Mouse (Mus musculus) neural tube, embryonic 15.5 days (tissue): Measurements from ENCODE around the gene Rapgef1. TPM values are rescaled to one million over a fixed set of nuclear protein-coding genes. Genes with fewer than 3 reads are reported as not detected.
"Not testable (repeated sequence)": the region's sequence is repeated elsewhere in the genome, so short reads cannot be mapped to it uniquely, and the experiment has no call there.

Experiments
- ATAC-seq: fragments of 200-750 bp; cut with Nextera tagmentation; 2 replicates; pipeline ENCODE4 v1.8.0; 2017; ENCODE audit warnings: mild to moderate bottlenecking, moderate TSS enrichment, moderate library complexity; ENCODE audit not compliant: low FRiP score
- H3K27ac ChIP-seq: fragments of 300-500 bp; sonication (generic); replicated peaks from 2 replicates; pipeline ENCODE4 v1.5.1; 2015; ENCODE audit warnings: mild to moderate bottlenecking, inconsistent platforms
- H3K27me3 ChIP-seq: fragments of 300-500 bp; sonication (generic); replicated peaks from 2 replicates; pipeline ENCODE4 v1.6.1; 2015; ENCODE audit warnings: inconsistent platforms
- H3K36me3 ChIP-seq: fragments of 300-500 bp; sonication (generic); 2 replicates; pipeline ENCODE4 v1.6.1; 2015; ENCODE audit warnings: inconsistent platforms
- H3K4me1 ChIP-seq: fragments of 300-500 bp; sonication (generic); 2 replicates; pipeline ENCODE4 v1.6.1; 2015; ENCODE audit warnings: inconsistent platforms
- H3K4me2 ChIP-seq: fragments of 300-500 bp; sonication (generic); 2 replicates; pipeline ENCODE4 v1.6.1; 2015; ENCODE audit warnings: inconsistent platforms, mild to moderate bottlenecking, moderate library complexity
- H3K4me3 ChIP-seq: fragments of 300-500 bp; sonication (generic); replicated peaks from 2 replicates; pipeline ENCODE4 v1.5.1; 2015; ENCODE audit warnings: mild to moderate bottlenecking, inconsistent platforms
- H3K9ac ChIP-seq: fragments of 300-500 bp; sonication (generic); replicated peaks from 2 replicates; pipeline ENCODE4 v1.6.1; 2015; ENCODE audit warnings: mild to moderate bottlenecking, inconsistent platforms
- H3K9me3 ChIP-seq: fragments of 300-500 bp; sonication (generic); replicated peaks from 2 replicates; pipeline ENCODE4 v1.6.1; 2016; ENCODE audit warnings: inconsistent platforms
- WGBS: fragments of 180-500 bp; shearing (Covaris S2); methylation state at CpG from one replicate; pipeline ENCODE4 v1.1.7; 2015; ENCODE audit warnings: mixed read lengths; 5-methylcytosine and 5-hydroxymethylcytosine counted together
- polyA plus RNA-seq: library from polyadenylated mRNA; unstranded; fragments of >200 nt; fragmentation: Nextera tagmentation; extraction: Ambion mirVana; gene quantifications from 2 replicates; pipeline ENCODE4 v1.2.1, GENCODE M21; 2015

Rapgef1 gene
- polyA plus RNA-seq, 1 experiment from 2014 or later: 16.9 TPM

DNA sequence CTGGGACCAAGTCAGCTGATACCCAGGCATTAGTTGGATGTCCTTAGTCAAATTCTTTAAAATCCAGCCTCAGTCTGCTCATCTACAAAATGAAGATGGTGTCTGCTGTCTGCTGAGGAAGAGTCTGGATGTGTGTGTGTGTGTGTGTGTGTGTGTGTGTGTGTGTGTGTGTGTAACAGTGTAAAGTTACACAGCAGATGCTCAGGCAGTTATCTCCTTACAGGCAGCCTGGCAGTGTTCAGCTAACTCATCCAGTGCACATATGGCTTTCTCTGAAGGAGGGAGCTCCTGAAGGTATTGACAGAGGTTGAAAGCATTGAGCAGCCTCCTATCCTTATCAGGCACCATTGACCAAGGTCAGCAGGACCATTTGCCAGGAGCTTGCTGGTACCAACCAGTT is 81.4 kb downstream of the Rapgef1 start:
- Histone ChIP-seq H3K27me3 (no peaks in the 10 kb centered on the region), H3K4me3 (no peak overlapping the region), H3K4me2 (no peak overlapping the region), H3K4me1 (no peaks in the 10 kb centered on the region), H3K27ac (no peak overlapping the region), H3K9ac (no peak overlapping the region), H3K9me3 (no peaks in the 10 kb centered on the region), H3K36me3 (peaks cover 85% of the 10 kb centered on the region)
- no peak for ATAC-seq

DNA sequence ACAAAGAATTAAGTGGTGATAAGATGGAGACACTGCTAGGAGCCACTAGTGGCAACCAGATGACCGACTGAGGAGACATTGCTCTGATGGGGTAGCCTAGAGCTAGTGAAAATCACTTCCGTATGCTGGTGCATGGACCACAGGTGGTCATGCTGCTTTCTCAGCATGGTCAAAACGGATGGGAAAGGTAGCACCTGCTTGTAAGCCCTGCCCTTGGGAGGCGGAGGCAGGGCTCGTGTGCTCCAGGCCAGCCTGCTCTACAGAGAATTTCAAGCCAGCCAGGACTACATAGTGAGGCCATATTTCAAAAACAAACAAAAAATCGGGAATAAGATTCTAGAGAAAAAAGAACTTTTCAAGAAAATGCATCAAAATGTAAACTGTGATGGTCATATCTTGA is 81.9 kb downstream of the Rapgef1 start:
- WGBS: 90% methylated on average over 6 of the region's 6 CpGs
- no peaks in the 10 kb centered on the region for H3K4me1 ChIP-seq
- H3K9ac ChIP-seq: no peak overlapping the region
- no peaks in the 10 kb centered on the region for H3K9me3 ChIP-seq
- no peak overlapping the region for H3K4me3 ChIP-seq
- no peak for ATAC-seq
- H3K27ac ChIP-seq: no peak overlapping the region
- no peaks in the 10 kb centered on the region for H3K27me3 ChIP-seq
- H3K4me2 ChIP-seq: no peak overlapping the region
- H3K36me3 ChIP-seq: peaks cover 85% of the 10 kb centered on the region

DNA sequence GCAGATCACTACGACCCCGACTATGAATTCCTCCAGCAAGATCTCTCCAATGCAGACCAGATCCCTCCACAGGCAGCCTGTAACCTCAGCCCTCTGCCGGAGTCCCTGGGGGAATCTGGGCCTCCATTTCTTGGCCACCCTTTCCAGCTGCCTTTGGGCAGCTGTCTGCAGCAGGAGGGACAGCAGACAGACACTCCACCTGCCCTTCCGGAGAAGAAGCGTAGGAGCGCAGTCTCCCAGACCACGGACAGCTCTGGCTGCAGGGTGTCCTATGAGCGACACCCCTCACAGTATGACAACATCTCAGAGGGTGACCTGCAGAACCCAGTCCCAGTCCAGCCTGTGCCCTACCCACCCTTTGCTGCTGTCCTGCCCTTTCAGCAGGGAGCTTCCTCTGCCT is 82.7 kb downstream of the Rapgef1 start:
- Histone ChIP-seq H3K9ac (no peak overlapping the region), H3K27ac (no peak overlapping the region), H3K4me1 (no peaks in the 10 kb centered on the region), H3K4me2 (no peak overlapping the region), H3K27me3 (no peaks in the 10 kb centered on the region), H3K9me3 (no peaks in the 10 kb centered on the region), H3K4me3 (no peak overlapping the region), H3K36me3 (peaks cover 90% of the 10 kb centered on the region)
- ATAC-seq: no peak
- WGBS: 97% methylated on average over 8 of the region's 8 CpGs

DNA sequence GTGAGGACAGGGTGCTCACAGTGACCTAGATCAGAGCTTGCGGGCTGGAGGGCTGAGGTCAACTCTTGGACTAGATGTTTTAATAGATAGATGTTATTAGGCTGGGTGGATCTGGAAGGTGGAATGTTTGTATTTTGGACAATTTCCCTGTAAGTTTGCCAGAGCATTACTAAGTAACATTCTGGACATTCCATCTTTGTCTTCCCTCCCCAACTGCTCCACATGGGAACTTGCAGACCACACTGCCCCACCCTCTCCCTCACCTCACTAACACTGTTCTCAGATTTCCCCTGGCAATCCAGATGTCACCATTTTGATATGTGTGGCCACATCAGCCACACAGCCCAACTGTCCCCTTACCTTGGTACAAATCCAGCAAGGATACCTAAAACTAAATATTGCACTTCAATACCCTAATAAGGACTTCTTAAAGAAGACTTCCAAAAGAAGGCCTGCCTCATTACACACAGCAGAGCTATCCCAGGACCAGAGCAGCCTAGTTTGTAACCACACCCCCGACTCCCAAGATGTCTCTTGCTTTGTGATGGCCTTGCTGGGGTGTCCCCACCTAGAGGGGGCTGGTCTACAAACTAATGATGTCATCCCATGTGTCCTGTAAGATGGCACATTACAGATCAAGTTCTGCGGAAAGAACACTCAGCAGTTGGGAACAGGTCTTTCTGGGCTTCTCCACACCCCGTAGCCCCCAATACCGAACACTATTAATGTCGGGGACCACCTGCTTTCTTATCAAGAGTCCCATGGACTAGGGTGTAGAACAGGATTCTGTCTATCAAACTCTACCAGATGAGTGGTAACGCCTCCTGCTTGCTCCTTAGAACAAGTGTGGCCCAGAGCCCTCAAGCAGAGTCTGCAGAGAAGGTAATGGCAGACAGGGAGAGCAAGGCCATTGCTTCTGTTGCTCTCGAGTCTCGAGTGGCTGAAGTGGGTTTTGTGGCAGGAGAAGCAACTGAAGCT is 83.9 kb downstream of the Rapgef1 start:
- H3K4me2 ChIP-seq: no peak overlapping the region
- H3K9me3 ChIP-seq: no peaks in the 10 kb centered on the region
- ATAC-seq: no peak
- no peaks in the 10 kb centered on the region for H3K4me1 ChIP-seq
- H3K4me3 ChIP-seq: no peak overlapping the region
- peaks cover 92% of the 10 kb centered on the region for H3K36me3 ChIP-seq
- no peaks in the 10 kb centered on the region for H3K27me3 ChIP-seq
- H3K27ac ChIP-seq: no peak overlapping the region
- no peak overlapping the region for H3K9ac ChIP-seq
- 97% methylated on average over 9 of the region's 9 CpGs for WGBS

DNA sequence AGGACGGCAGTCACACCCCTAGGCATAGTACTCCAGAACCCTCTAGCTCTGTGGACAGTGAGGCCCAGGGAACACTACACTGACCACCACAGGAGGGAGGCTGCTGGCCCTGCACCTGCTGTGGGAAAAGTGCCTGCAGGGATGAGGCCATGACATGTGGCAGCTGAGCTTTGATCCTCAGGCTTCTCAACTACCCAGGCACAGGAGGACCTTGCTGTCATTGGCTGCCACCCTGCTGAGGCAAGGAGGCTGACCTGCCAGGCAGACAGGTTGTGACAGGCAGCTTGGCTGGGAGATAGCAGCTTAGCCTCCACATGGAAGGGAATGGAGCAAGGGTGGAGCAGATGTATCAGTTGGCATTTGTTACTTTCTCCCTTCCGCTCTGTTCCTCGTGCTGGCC is 86.0 kb downstream of the Rapgef1 start:
- Histone ChIP-seq H3K27me3 (no peaks in the 10 kb centered on the region), H3K27ac (no peak overlapping the region), H3K36me3 (peaks cover 81% of the 10 kb centered on the region), H3K9ac (no peak overlapping the region), H3K4me1 (no peaks in the 10 kb centered on the region), H3K4me3 (no peak overlapping the region), H3K4me2 (no peak overlapping the region), H3K9me3 (no peaks in the 10 kb centered on the region)
- 78% methylated on average over 3 of the region's 3 CpGs for WGBS
- no peak for ATAC-seq

DNA sequence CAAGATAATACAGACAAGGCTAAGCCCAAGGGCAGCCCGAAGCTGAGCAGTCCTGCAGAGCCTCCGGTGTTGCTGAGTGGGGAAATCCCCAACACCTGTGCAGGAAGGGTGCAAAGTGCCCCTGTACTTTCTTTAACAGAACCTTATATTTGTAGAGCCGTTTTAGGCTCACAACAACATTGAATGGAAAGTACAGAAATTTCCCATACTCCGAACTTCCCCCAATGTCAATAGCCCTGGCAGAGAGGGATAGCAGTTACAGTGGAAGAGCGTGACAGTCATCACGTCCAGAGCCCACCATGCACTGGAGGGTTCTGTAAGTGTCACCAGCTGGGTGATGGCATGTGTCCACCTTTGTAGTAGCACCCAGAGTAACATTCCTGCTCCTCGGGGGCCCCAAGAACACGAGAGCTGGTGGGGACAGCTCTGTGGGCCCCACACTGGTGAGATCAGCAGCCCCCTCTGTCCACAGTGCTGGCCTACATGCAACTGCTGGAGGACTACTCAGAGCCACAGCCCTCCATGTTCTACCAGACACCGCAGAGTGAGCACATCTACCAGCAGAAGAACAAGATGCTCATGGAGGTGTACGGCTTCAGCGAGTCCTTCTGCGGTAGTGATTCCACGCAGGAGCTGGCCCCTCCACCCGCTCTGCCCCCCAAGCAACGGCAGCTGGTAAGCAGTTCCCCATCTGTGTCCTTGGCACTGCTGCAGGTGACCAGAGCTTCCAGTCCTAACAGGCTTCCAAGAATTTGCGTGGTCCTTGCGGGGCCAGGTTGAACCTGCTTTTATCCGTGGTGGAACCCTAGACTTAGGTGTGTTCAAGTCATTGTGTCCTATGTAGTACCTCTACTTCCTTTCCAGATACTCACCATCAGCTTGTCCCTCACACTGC is 87.5 kb downstream of the Rapgef1 start:
- ATAC-seq: no peak
- 91% methylated on average over 18 of the region's 18 CpGs for WGBS
- H3K27ac ChIP-seq: 0 out of 2 replicates have a peak overlapping the region, but pooled peaks have one; percentile 4

DNA sequence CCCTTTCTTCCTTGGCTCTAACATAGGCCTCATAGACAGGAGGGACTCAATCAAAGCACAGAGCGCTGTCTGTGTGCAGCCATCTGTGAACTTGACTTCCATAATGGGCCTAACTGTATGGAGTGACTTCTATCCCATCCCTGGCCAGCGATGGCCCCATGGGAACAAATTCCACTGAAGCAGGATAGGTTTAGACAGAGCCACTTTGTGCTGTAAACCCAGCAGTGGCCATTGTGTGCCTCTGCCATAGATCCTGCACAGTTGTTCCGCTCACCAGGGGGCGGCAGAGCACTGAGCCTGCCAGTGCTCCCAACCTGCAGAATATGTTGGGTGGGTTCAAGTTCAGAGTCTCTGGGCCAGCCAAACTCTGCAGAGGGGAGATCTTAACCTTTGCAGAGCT is 88.2 kb downstream of the Rapgef1 start:
- H3K4me3 ChIP-seq: no peak overlapping the region
- H3K4me1 ChIP-seq: no peaks in the 10 kb centered on the region
- no peak overlapping the region for H3K27ac ChIP-seq
- H3K36me3 ChIP-seq: peaks cover 74% of the 10 kb centered on the region
- no peaks in the 10 kb centered on the region for H3K27me3 ChIP-seq
- no peaks in the 10 kb centered on the region for H3K9me3 ChIP-seq
- WGBS: 69% methylated on average over 4 of the region's 4 CpGs
- ATAC-seq: no peak
- H3K4me2 ChIP-seq: no peak overlapping the region
- H3K9ac ChIP-seq: no peak overlapping the region

More for the DNA sequence above, 87.5 kb downstream of the Rapgef1 start:
- no peak overlapping the region for H3K4me3 ChIP-seq
- H3K9me3 ChIP-seq: no peaks in the 10 kb centered on the region
- no peaks in the 10 kb centered on the region for H3K27me3 ChIP-seq
- H3K4me1 ChIP-seq: no peaks in the 10 kb centered on the region
- no peak overlapping the region for H3K9ac ChIP-seq
- H3K36me3 ChIP-seq: peaks cover 78% of the 10 kb centered on the region
- no peak overlapping the region for H3K4me2 ChIP-seq

DNA sequence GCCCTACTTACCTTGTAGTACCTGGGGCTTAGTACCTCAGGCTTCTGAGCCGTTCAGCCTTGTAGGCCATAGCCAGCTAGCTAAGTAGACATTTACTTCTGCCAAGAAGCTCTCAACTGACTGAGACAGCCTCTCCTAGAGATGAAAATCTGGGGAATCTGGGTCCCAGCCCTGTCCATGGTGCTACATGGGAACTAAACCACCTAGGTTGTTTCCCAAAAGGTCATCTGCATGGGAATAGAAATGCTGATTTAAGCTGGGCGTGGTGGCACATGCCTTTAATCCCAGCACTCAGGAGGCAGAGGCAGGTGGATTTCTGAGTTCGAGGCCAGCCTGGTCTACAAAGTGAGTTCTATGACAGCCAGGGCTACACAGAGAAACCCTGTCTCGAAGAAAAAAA is 88.7 kb downstream of the Rapgef1 start:
- H3K9ac ChIP-seq, H3K4me3 ChIP-seq, H3K4me2 ChIP-seq, H3K27me3 ChIP-seq, H3K4me1 ChIP-seq, ATAC-seq, H3K9me3 ChIP-seq, H3K27ac ChIP-seq: not testable (repeated sequence)
- WGBS: 89% methylated on average over 4 of the region's 4 CpGs
- H3K36me3 ChIP-seq: peaks cover 69% of the 10 kb centered on the region

DNA sequence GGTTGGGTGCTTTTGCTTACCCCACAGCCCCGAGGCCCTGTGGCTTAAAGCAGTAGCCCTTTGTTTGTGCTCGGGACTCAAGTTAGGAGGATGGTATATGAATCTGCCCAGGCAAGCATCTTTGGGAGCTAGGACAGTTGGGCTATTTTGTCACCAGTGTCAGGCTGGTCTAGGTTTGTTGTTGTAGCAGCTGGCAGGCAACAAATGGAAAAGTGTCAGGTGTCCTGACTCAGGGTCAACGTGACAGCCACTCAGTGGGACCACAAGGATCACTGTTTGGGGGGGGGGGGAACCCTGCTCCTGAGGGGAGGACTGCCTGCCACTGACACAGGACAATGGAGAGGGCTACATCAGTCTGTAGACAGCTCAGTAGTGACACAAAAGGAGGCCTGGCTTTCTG is 91.5 kb downstream of the Rapgef1 start:
- Histone ChIP-seq H3K9me3 (no peaks in the 10 kb centered on the region), H3K9ac (no peak overlapping the region), H3K27me3 (no peaks in the 10 kb centered on the region), H3K4me1 (0 out of 2 replicates have a peak, but pooled peaks cover under 1% of the 10 kb centered on the region), H3K4me3 (no peak overlapping the region), H3K4me2 (no peak overlapping the region), H3K27ac (no peak overlapping the region), H3K36me3 (peaks cover 50% of the 10 kb centered on the region)
- ATAC-seq: no peak
- 73% methylated on average over 3 of the region's 3 CpGs for WGBS

DNA sequence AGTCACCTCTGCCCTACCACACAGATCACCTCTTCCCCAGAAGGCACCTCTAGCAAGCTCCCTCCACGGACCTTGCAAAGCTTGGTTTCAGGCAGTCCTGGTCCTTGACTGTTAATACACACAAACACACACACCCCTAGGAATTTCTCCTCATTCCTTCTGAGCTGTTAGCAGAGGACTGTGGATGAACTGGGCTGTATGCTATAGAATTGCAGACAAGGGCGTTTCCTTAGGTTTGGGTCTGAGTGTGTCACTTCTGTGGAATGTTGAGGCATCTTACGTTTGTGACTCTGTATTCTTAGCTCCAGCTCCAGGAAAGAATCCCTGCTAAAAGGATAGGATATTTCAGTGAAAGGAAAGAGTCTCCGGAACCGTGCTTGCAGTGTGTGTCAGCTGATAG is 92.4 kb downstream of the Rapgef1 start:
- Histone ChIP-seq H3K36me3 (peaks cover 43% of the 10 kb centered on the region), H3K9ac (no peak overlapping the region)
- WGBS: 83% methylated on average over 5 of the region's 5 CpGs

DNA sequence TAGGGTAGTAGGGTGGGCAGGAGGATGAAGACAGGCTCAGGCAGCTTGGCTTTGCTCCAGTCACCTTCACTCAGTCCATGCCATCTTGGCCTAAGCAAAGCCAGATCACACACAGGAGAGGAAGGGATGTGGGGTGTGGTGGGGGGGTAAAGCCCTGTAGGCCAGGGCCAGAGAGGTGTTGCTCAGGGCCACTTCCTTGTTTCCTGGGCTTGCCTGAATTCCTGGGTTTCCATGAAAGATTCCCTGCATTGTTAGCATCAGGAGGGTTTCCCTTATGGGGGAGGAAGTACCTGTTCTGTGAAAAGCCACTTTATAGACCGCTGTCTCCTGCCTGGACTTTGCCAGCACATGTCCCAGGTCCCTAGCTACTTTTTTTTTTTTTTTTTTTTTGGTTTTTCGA is 94.0 kb downstream of the Rapgef1 start:
- no peak for ATAC-seq
- Histone ChIP-seq H3K9ac (no peak overlapping the region), H3K4me3 (no peak overlapping the region), H3K9me3 (no peaks in the 10 kb centered on the region), H3K27ac (no peak overlapping the region), H3K36me3 (peaks cover 35% of the 10 kb centered on the region), H3K4me1 (peaks cover 7% of the 10 kb centered on the region; the same call in 1 of the 2 replicates), H3K4me2 (no peak overlapping the region), H3K27me3 (no peaks in the 10 kb centered on the region)
- WGBS: 94% methylated on average over 1 of the region's 2 CpGs

More for the DNA sequence above, 92.4 kb downstream of the Rapgef1 start:
- ATAC-seq: no peak
- H3K4me3 ChIP-seq: no peak overlapping the region
- H3K27ac ChIP-seq: no peak overlapping the region
- H3K4me1 ChIP-seq: peaks cover 7% of the 10 kb centered on the region; the same call in 1 of the 2 replicates
- H3K9me3 ChIP-seq: no peaks in the 10 kb centered on the region
- no peak overlapping the region for H3K4me2 ChIP-seq
- H3K27me3 ChIP-seq: no peaks in the 10 kb centered on the region
